Comparison of ENCODE assay signal across 8 mouse cellular contexts in genomic region chr4:138303742-138304141, GRCm38 (mm10). TPM values are rescaled to one million over a fixed set of nuclear protein-coding genes. Genes with fewer than 3 reads are reported as not detected.
DNase-seq lines count a peak whose midpoint lies in the region; ATAC-seq lines count a peak whose summit lies in the region.

No protein-coding gene starts in this region.

- DNase-seq in heart, postnatal 25 days (ENCODE audit: low spot score) = no peak
- DNase-seq in MEL-GATA-1-ER (ENCODE audit: extremely low read depth, low read depth) = peak; percentile 83
- no peak for DNase-seq in hindbrain, embryonic 11.5 days (ENCODE audit: low spot score)
- DNase-seq in urinary bladder, postnatal 10 days (ENCODE audit: low spot score) = no peak
- no peak for DNase-seq in layer of hippocampus, adult 8-10 months (ENCODE audit: low spot score in 2 of 2)
- DNase-seq in testis, postnatal 14 days (ENCODE audit: low spot score) = no peak

- 0 out of 2 replicates have a peak, but pooled peaks cover 5% of the 10 kb centered on the region for H3K36me3 ChIP-seq in heart, embryonic 11.5 days (ENCODE audit: control insufficient read depth, insufficient read depth, low read length)
- H3K36me3 ChIP-seq in hindbrain, embryonic 11.5 days (ENCODE audit: control insufficient read depth, insufficient read depth, low read length) = no peaks in the 10 kb centered on the region

- intact Hi-C loops in heart, postnatal 25 days (cut with DNase I) = no loop called here

- peak overlapping the region; percentile 62; the same call in 1 of the 2 replicates for H3K27ac ChIP-seq in heart, embryonic 11.5 days (ENCODE audit: low read depth, low read length)
- peak overlapping the region; percentile 37; the same call in 1 of the 2 replicates for H3K27ac ChIP-seq in hindbrain, embryonic 11.5 days (ENCODE audit: low read depth, low read length)

- no peaks in the 10 kb centered on the region for H3K9me3 ChIP-seq in heart, embryonic 11.5 days (replicated peaks; ENCODE audit: control insufficient read depth, low read length)
- H3K9me3 ChIP-seq in hindbrain, embryonic 11.5 days (ENCODE audit: control insufficient read depth, low read length) = no peaks in the 10 kb centered on the region

- H3K9ac ChIP-seq in heart, embryonic 11.5 days (ENCODE audit: low read depth, low read length) = peak overlapping the region; percentile 78
- H3K9ac ChIP-seq in hindbrain, embryonic 11.5 days (ENCODE audit: low read depth, low read length) = peak overlapping the region; percentile 70

- H3K27me3 ChIP-seq in heart, embryonic 11.5 days (ENCODE audit: control insufficient read depth, insufficient read depth, low read length) = no peaks in the 10 kb centered on the region
- no peaks in the 10 kb centered on the region for H3K27me3 ChIP-seq in hindbrain, embryonic 11.5 days (ENCODE audit: control insufficient read depth, insufficient read depth, low read length)

- ATAC-seq in heart, embryonic 11.5 days (replicated peaks; ENCODE audit: insufficient number of reproducible peaks, low FRiP score, low TSS enrichment) = no peak
- ATAC-seq in hindbrain, embryonic 11.5 days (ENCODE audit: low FRiP score) = no peak
- ATAC-seq in megakaryocyte progenitor cell, adult 5-6 weeks (replicated peaks; ENCODE audit: poor library complexity) = peak; percentile 15

- peak overlapping the region; percentile 77 for H3K4me3 ChIP-seq in heart, embryonic 11.5 days (ENCODE audit: low read depth, low read length)
- peak overlapping the region; percentile 55 for H3K4me3 ChIP-seq in hindbrain, embryonic 11.5 days (ENCODE audit: low read depth, low read length)

- peak overlapping the region; percentile 74 for H3K4me2 ChIP-seq in heart, embryonic 11.5 days
- peak overlapping the region; percentile 64 for H3K4me2 ChIP-seq in hindbrain, embryonic 11.5 days (replicated peaks; ENCODE audit: low read depth, low read length)

- 17% methylated on average over 18 of the region's 18 CpGs for WGBS in heart, embryonic 11.5 days (ENCODE audit: insufficient replicate concordance)
- 20% methylated on average over 18 of the region's 18 CpGs for WGBS in hindbrain, embryonic 11.5 days

- H3K4me1 ChIP-seq in heart, embryonic 11.5 days (ENCODE audit: control insufficient read depth, insufficient read depth, low read length) = peaks cover 16% of the 10 kb centered on the region
- peaks cover 4% of the 10 kb centered on the region for H3K4me1 ChIP-seq in hindbrain, embryonic 11.5 days (replicated peaks; ENCODE audit: control insufficient read depth, insufficient read depth, low read length)

RNA-seq across cellular contexts. Expression of gene Ddost, which starts 0.8 kb away (rescaled TPM):
- polyA plus RNA-seq in heart, embryonic 11.5 days (2014; fragmentation: Nextera tagmentation; extraction: Ambion mirVana) = 269 and 310 TPM in 2 replicates
- 10 to 100 TPM; 63.6 to 68.4 TPM for total RNA-seq in heart, postnatal 25 days (2021)
- polyA plus RNA-seq in hindbrain, embryonic 11.5 days (2014; fragmentation: Nextera tagmentation; extraction: Ambion mirVana) = 214 and 227 TPM in 2 replicates
- total RNA-seq in megakaryocyte progenitor cell, adult 5-6 weeks (2015) = 303 and 328 TPM in 2 replicates
- 225 and 240 TPM in 2 replicates for total RNA-seq in megakaryocyte progenitor cell, adult 5-6 weeks (2017)
- 10 to 100 TPM; 90.5 to 99.3 (median 97.2) TPM for total RNA-seq in layer of hippocampus, adult 8-10 months (2022)

RNA-seq across cellular contexts. Expression of gene Pink1, which starts 22.4 kb away (rescaled TPM):
- polyA plus RNA-seq in heart, embryonic 11.5 days (2014; fragmentation: Nextera tagmentation; extraction: Ambion mirVana) = 22.9 and 30.9 TPM in 2 replicates
- 100 to 1,000 TPM; 560 to 591 TPM for total RNA-seq in heart, postnatal 25 days (2021)
- 19.9 and 24.5 TPM in 2 replicates for polyA plus RNA-seq in hindbrain, embryonic 11.5 days (2014; fragmentation: Nextera tagmentation; extraction: Ambion mirVana)
- 20.1 and 20.4 TPM in 2 replicates for total RNA-seq in megakaryocyte progenitor cell, adult 5-6 weeks (2015)
- total RNA-seq in megakaryocyte progenitor cell, adult 5-6 weeks (2017) = 24.7 and 29.6 TPM in 2 replicates
- total RNA-seq in layer of hippocampus, adult 8-10 months (2022) = 100 to 1,000 TPM; 264 to 292 (median 274) TPM

RNA-seq across cellular contexts. Expression of gene Kif17, which starts 53.5 kb away (rescaled TPM):
- polyA plus RNA-seq in heart, embryonic 11.5 days (2014; fragmentation: Nextera tagmentation; extraction: Ambion mirVana) = 0.44 and 0.61 TPM in 2 replicates
- under 1 TPM; 0.13 to 0.22 TPM for total RNA-seq in heart, postnatal 25 days (2021)
- 0.25 and 0.31 TPM in 2 replicates for polyA plus RNA-seq in hindbrain, embryonic 11.5 days (2014; fragmentation: Nextera tagmentation; extraction: Ambion mirVana)
- 4.0 and 4.8 TPM in 2 replicates for total RNA-seq in megakaryocyte progenitor cell, adult 5-6 weeks (2015)
- total RNA-seq in megakaryocyte progenitor cell, adult 5-6 weeks (2017) = 4.6 and 5.1 TPM in 2 replicates
- total RNA-seq in layer of hippocampus, adult 8-10 months (2022) = 10 to 100 TPM; 20.7 to 27.0 (median 23.2) TPM

RNA-seq across cellular contexts. Expression of gene Sh2d5, which starts 53.5 kb away (rescaled TPM):
- 0.24 and 0.31 TPM in 2 replicates for polyA plus RNA-seq in heart, embryonic 11.5 days (2014; fragmentation: Nextera tagmentation; extraction: Ambion mirVana)
- total RNA-seq in heart, postnatal 25 days (2021) = under 1 TPM in 1 of 2 experiments, not detected in 1; 0.25 TPM
- 1.8 and 2.9 TPM in 2 replicates for polyA plus RNA-seq in hindbrain, embryonic 11.5 days (2014; fragmentation: Nextera tagmentation; extraction: Ambion mirVana)
- total RNA-seq in megakaryocyte progenitor cell, adult 5-6 weeks (2015) = 19.4 and 21.1 TPM in 2 replicates
- 20.9 and 26.0 TPM in 2 replicates for total RNA-seq in megakaryocyte progenitor cell, adult 5-6 weeks (2017)
- 10 to 100 TPM; 52.0 to 60.0 (median 56.8) TPM for total RNA-seq in layer of hippocampus, adult 8-10 months (2022)

Comparison
In these comparisons a context has a peak if more than half of its experiments do, and no peak if none do; other contexts are left out.
1. RNA of gene Pink1, which starts 22.4 kb away (total RNA-seq): 560 to 591 TPM in heart, postnatal 25 days and 264 to 292 TPM in layer of hippocampus, adult 8-10 months; 20.1 to 29.6 TPM in megakaryocyte progenitor cell, adult 5-6 weeks; every median in the first group is over 4 times any median in the second.
2. RNA of gene Kif17, which starts 53.5 kb away (total RNA-seq): 20.7 to 27.0 TPM in layer of hippocampus, adult 8-10 months and 4.0 to 5.1 TPM in megakaryocyte progenitor cell, adult 5-6 weeks; 0.13 to 0.22 TPM in heart, postnatal 25 days; every median in the first group is over 4 times any median in the second.